Mouse (Mus musculus): ENCODE measurements around the gene Npepps.
"Not testable (repeated sequence)": the region's sequence is repeated elsewhere in the genome, so short reads cannot be mapped to it uniquely, and the experiment has no call there.

Npepps gene

DNA sequence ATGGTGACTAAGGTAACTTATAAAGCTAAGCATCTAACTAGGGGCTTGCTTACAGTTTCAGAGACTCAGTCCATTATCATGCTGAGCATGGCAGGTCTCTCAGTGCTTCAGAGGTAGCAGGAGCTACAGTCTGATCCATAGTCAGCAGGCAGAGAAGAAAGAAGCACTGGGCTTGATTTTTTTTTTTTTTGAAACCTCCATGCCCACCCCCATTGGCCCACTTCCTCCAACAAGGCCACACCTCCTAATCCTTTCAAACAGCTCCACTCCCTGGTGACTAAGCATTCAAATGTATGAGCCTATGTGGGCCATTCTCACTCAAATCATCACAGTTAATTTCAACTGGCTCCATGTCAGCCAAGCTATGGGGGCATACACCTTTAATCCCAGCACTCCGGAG lies 12.3 kb upstream of the Npepps start:
- no peak for DNase-seq (ENCODE audit: low read depth, low spot score)

DNA sequence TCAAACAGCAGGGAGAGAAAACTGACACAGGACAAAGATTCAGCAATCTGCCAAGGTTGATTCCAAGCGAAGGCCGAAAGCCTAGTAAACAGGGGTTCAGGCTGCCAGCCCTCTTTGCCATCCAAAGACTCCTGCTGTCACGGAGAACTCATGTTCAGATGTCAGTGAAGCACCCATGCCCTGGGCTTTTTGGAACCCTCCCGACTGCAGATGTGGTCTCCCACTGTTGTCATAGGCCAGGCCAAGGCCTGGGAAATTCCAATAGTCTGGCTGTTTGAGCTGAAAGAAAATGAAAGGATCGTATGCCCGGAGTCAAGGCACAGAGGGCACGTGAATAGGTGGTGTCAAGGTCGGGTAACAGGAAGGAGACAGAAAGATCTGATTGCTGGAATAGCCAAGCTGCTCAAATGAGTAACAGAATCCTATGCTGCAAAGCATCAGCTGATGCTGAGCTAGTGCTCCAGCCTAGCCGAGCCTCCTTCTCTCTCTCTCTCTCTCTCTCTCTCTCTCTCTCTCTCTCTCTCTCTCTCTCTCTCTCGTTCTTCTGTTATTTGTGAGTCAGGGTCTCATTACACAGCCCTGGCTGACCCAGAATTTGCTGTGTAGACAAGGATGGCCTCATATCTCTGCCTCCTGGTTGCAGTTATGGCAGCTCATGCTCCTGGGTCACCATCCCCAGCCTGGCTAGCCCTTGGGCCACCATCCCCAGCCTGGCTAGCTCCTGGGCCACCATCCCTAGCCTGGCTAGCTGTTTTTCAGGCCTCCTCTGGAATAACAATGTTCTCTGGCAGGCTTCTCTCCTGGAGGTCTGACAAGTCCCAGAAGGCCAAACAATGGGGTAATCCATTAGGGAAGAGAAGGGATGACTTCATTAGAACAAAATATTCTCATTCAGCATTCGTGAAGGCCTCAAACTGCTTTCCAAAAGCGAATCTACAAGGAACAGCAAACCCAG lies 9.1 kb upstream of the Npepps start:
- DNase-seq (ENCODE audit: low read depth, low spot score): no peak

DNA sequence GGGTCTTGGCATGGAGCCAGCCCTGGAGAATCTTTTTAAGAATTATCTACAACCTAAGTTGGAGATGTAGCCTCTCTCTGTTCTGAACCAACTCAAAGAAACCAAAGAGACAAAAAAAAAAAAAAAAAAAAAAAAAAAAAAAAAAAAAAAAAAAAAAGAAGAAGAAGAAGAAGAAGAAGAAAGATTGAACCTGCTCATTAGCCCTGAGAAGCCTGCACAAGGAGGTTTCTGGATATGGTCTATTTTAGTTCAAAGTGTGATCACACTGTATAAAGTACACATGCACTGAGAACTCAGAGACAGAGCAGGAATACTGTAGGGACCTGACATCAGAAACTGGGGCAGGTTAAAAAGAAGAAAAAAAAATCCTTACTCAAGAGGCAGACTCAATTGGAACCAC lies 7.2 kb upstream of the Npepps start:
- DNase-seq (ENCODE audit: low read depth, low spot score): no peak

DNA sequence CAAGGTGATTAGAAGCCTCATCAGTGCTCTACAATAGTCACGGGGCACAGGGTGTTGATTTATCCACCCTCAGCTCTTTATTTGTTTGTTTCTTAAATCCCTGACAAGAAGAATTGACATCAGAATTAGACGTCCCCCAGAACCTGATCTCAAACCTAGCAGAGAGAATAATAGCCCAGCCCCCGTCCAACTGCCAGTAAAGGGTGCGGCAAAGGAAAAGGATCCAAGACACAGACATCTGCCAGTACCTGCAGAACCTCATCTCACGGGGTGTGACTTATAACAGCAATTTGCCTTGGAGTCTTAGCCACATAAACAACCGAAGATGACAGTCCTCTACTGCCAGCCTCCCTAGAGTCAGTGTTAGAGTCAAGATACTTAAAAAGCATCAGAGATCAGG lies 6.5 kb upstream of the Npepps start:
- DNase-seq (ENCODE audit: low read depth, low spot score): no peak

DNA sequence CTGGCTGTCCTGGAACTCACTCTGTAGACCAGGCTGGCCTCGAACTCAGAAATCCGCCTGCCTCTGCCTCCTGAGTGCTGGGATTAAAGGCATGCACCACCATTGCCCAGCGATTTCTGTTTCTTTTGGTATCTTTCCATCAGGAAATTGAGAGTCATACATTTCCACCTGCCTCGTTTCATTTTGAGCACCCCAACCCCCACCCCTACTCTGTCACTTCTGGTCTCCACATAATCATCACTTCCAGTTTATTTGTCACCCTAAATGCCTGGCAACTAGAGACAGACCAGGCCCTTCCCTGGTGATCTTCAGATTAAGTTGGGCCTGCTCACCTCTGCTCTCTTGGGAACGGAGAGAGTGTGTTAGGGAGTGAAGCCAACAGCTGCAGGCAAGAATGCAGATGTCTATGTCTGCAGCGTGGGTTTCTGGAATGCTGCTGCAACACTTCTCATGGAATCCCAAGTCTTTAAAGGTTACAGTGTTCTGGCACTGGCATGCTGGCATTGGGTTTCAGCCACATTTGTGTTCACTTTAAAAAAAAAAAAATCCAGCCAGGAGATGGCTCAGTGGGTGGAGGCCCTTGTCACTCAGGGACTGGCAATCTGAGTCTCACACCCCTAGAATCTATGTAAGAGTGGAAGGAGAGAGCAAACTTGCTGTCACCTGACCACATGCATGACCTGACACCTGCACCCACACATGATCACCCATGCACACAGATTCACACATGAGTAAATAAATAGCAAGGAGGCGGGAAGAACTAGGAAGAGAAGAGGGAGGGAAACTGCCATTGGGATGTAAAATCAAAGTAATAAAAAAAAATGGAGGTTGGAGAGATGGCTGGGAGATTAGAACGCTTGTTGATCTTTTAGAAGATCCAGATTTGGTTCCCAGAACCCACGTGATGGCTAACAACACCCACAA lies 5.7 kb upstream of the Npepps start:
- DNase-seq (ENCODE audit: low read depth, low spot score): no peak

DNA sequence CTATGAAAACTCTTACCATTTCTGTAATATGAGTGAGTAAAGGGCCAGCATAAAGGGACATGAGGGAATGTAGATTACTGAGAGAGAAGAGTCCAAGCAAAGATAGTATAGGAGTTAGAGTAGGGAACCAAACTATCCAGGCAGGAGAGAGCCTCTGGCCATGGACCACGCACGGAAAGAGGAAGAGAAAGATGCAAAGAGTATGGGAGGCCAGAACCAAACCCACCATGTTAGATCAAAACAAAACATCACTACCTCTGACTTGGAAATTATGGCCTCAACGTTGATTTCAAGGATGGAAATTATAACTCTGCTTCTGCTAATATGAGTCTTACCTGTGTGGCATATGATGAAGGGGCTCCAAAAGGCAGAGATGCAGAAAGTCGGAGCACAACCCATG lies 4.4 kb upstream of the Npepps start:
- no peak for DNase-seq (ENCODE audit: low read depth, low spot score)

DNA sequence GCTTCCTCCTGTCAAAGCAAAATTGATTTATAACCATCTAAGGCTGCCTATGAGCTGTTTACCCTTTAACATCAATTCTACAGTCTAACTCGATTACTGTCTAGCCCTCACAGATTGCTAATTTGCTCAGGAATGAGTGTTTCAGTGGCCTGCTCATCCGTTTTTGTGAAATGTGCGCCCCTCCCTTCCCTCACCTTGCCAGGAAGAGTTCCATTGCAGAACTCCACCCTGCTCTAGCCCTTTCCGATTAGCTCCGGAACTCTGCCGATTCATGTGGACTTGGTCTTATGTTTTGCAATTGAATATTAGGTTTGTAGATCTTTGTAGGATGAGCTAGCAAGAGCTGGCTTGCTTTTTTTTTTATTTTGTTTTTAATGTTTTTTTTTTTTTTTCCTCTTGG lies 1.7 kb upstream of the Npepps start:
- no peak for DNase-seq (ENCODE audit: low read depth, low spot score)

DNA sequence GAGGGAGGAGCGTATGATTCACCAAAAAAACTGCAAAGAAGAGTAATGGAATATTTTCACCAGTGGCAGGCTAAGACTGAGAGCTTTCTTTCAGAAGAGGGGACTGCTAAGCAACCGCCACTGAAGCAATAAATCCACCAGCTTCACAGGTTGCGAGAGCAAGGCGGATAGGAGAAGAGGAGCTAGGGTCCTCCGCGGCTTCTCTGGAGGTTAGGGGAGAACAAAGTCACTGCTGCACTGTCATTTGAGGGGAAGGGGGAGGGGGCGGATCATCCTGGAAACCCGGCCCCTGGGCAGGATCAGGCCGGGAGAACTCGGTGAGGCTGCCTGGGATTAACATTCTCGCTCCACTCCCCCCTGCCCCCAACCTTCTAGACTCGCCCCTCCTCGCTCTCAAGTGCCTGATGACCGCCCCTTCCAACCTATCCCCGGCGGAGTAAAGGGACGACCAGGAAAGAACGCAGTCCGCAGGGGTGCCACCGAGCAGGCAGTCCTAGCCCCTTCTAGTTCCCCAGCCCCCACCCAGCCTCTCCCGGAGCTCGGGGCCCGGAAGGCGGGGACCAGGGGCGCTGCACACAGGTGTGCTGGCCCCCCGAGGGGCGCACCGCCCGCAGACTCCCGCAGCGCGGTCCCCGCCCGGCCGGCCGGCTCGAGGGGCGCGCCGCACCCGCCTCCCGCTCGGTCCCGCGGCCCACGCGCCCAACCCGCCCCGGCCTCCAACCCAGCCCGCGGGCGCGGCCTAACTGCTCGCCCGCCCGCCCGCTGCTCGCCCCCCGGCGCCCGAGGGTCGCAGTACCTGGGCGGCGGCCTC lies 828 bp downstream of the Npepps start:
- DNase-seq (ENCODE audit: low read depth, low spot score): peak; percentile 66

DNA sequence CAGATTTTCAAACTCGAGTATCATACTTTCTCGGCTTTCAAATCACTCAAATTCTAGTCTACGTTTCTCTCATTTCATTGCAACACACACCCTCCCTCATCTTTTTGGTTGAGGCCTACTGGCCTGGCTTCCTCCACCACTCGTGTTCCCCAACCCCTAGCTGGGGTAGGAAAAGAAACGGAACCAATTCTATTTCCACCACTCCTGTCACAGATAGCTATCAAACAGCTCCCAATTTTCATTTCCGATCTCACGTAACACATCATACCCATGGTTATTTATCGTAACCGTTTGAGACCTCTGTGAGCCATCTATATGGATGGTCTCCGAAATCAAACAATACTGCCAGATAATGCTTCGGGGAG lies 1.4 kb downstream of the Npepps start:
- no peak for DNase-seq (ENCODE audit: low read depth, low spot score)

DNA sequence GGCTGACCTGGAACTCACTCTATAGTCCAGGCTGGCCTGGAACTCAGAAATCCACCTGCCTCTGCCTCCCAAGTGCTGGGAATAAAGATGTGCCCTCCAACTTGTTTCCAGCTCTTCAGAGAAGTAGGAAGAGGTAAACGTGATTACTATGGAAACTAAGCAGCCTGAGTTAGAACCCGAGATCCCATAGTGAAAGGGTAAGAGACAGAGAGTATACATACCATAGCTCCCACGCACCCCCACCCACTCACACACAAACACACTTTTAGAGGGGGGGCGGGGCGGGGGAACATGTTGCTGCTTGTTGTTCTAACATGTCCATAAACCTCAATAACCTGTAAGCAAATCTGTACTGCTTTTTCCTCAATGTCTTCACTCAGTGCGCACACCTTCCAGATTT lies 2.0 kb downstream of the Npepps start:
- no peak for DNase-seq (ENCODE audit: low read depth, low spot score)

DNA sequence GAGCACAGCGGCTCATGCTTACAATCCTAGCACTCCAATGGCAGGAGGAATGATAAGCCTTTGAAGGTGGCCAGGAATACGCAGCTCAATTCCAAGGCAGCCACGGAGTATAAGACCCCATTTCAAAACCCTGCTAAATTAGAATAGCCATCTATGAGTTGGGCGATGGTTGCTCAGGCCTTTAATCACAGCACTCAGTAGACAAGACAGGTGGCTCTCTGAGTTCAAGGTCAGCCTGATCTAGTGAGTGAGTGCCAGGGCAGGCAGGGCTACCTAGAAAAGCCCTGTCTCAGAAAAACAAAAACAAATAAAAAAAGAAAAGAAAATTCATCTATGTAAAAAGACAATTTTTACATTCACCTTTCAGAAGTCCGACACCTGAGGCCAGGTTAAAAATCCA lies 3.3 kb downstream of the Npepps start:
- no peak for DNase-seq (ENCODE audit: low read depth, low spot score)

DNA sequence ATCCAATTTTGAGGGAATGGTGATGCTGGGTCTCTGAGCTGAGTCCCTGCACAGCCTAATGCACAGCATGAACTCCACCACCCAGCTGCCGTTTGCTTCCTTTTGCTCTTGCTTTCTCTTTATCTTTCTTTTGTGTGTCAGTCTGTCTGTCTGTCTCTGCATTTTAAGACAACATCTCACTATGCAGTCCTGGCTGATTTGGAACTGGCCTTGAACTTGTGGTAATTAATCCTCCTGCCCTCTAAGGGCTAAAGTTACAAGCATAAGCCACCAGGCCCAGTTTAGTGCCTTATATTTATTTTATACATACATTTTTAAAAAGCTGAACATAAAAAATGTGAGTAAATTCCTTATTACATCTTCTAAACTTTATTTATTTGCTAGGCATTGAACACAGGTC lies 4.4 kb downstream of the Npepps start:
- no peak for DNase-seq (ENCODE audit: low read depth, low spot score)

DNA sequence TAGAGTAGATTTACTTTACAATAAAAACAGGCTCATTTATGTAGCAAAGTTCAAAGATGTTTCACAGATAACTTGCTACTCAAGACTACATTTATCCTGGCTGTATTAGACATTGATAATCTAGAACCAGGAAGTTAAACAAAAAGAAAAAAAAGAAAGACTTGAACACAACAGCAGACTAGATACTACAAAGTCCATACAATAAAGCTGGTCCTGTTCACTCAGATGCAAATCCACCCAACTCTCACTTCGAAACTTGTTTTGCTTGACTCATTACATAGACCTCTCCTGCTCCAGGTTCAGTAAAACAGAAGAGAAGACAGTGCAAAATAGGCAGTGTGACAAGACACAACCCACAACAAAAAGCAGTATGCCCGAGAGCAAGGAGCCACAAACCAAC lies 5.1 kb downstream of the Npepps start:
- no peak for DNase-seq (ENCODE audit: low read depth, low spot score)

DNA sequence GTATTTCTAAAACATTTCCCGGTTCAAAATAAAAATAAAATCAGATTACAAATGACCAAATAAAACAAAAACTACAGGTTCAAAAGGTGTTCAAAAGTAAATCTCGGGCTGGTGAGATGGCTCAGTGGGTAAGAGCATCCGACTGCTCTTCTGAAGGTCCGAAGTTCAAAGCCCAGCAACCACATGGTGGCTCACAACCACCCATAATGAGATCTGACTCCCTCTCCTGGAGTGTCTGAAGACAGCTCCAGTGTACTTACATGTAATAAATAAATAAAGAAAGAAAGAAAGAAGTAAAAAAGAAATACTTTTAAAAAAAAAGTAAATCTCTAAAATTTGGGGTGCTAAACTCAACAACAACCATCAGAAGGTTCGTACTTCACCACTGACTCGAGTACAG lies 5.5 kb downstream of the Npepps start:
- not testable (repeated sequence) for DNase-seq (ENCODE audit: low read depth, low spot score)

DNA sequence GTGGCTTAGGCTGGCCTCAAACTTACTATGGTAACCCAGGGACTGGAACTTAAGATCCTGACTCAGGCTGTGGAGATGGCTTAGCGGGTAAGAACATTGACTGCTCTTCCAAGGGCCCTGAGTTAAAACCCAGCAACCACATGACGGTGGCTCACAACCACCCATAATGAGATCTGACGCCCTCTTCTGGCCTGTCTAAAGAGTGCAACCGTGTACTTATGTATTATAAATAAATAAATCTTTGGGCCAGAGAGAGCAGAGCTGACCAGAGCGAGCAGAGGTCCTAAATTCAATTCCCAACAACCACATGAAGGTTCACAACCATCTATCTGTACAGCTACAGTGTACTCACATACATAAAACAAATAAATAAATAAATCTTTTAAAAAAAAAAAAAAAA lies 6.8 kb downstream of the Npepps start:
- DNase-seq (ENCODE audit: low read depth, low spot score): no peak

DNA sequence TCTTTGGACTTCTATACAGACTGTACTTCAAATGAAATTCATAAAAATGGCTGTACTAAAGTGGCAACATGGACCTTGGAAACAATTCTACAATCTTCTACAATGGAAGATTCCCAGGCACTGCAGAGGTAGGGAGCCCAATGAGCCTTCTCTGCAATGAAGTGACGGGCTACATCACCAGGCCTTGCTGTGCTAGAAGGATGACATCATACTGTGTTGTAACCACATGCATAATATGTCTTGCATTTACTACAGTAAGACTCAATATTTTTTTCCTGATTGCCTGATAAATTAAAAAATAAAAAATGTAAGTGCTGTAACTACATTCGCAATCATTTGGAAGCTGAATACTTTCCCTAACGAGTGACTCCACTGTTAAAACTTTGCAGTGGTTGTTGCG lies 7.6 kb downstream of the Npepps start:
- no peak for DNase-seq (ENCODE audit: low read depth, low spot score)

DNA sequence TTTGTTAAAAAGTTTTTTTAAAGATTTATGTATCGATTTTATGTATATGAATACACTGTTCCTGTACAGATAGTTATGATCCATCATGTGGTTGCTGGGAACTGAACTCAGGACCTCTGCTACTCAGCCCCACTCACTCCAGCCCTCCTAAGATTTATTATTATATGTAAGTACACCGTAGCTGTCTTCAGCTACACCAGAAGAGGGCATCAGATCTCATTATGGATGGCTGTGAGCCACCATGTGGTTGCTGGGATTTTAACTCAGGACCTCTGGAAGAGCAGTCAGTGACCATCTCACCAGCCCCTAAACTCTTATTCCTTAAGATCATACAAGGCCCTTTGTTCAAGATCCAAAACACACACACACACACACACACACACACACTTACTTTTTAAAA lies 10.4 kb downstream of the Npepps start:
- not testable (repeated sequence) for DNase-seq (ENCODE audit: low read depth, low spot score)

DNA sequence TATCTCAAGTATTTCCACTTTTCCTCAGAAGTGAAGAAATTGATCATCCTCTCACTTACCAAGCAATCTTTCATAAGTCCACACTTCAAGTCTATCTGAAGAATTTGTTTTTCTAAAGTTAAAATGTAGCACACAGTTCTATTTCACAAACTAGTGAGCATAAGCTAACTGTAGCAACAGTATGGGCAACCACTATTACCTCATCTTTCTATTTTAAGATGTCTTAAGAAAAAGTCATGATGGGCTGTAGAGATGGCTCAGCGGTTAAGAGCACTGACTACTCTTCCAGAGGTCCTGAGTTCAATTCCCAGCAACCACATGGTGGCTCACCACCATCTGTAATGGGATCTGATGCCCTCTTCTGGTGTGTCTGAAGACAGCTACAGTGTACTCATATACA lies 13.9 kb downstream of the Npepps start:
- not testable (repeated sequence) for DNase-seq (ENCODE audit: low read depth, low spot score)

DNA sequence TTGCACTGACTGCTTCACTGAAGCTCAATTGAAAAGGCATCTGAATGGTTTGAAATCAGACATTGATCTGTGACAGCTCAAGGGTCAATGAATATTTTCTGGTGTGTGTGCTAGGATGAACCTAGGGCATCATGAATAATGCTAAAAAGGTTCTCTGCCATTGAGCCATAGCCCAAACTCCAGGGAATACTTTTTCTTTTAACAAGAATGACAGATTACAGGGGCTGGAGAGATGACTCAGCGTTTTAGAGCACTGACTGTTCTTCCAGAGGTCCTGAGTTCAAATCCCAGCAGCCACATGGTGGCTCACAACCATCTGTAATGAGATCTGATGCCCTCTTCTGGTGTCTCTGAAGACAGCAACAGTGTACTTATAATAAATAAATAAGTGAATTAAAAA lies 30.8 kb downstream of the Npepps start:
- not testable (repeated sequence) for DNase-seq (ENCODE audit: low read depth, low spot score)

DNA sequence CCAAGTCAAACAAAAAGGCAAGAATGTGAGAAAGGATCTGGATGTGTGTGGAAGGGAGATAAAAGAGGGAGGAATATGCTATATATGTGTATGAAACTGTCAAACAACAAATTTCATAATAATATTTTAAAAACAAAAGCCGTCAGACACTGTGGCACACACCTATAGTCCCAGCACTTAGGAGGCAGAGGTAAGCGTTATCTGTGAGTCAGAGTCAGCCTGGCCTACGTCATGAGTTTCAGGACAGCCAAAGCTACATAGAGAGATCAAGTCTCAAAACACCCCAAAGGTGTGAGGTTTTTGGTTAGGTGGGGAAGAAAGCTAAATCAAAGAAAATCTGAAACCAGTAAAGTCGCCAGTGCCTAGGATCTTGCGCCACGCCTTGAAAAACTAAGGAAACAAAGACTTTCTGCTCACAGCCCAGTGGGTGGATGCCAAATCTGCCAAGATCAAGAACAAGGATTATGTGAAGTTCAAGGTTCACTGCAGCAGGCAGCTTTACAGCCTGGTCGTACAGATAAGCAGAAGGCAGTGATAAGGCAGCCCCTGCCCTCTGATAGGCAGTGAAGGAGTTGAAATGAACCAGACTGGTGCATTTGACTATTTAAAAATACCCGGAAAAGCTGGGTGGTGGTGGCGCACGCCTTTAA lies 33.8 kb downstream of the Npepps start:
- DNase-seq (ENCODE audit: low read depth, low spot score): no peak

DNA sequence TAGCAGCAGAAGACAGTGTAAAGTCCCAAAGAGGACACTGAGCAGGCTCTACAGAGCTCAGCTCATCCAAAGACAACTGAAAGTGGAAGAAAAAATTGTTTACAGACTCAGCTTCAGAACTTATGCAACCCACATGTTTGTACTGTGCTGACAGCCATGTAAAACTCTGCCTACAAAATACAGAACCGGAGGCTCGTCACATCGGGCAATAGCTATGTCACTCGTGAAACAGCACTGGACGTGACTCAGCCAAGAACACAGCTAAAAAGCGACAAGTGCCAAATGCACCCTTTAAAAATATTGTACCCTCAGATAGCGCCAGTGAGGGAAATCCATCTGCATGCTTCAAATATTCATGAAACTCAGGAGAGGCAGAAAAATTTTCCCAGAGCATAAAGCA lies 39.1 kb downstream of the Npepps start:
- DNase-seq (ENCODE audit: low read depth, low spot score): no peak

All from embryo, embryonic 11.5 days (tissue).